Mouse (Mus musculus) forebrain, embryonic 11.5 days (tissue): Measurements from ENCODE around the gene Actl6b. TPM values are rescaled to one million over a fixed set of nuclear protein-coding genes. Genes with fewer than 3 reads are reported as not detected.

Experiments
- microRNA-seq: library from miRNA; unstranded; fragments of <30 nt; microRNA quantifications from one replicate; pipeline ENCODE4, GENCODE M21; 2016; ENCODE audit not compliant: insufficient number of aligned reads
- polyA plus RNA-seq: library from polyadenylated mRNA; unstranded; fragments of >200 nt; fragmentation: Nextera tagmentation; extraction: Ambion mirVana; gene quantifications from 2 replicates; pipeline ENCODE4 v1.2.1, GENCODE M21; 2014

Gene Actl6b
- polyA plus RNA-seq, 1 experiment from 2014 or later: 20.5 TPM

Small RNA genes within 50 kb of the gene (microRNA-seq; reads per million reads assigned to microRNA genes)
- 2.5 reads per million for gene Mir6418

Other genes starting within 250 kb of the Actl6b start
- 190 TPM in 2 replicates for gene Srrt, start 245.8 kb upstream of the Actl6b start, polyA plus RNA-seq
- gene Trip6, start 239.1 kb upstream of the Actl6b start, polyA plus RNA-seq: 50.1 and 56.7 TPM in 2 replicates
- gene Slc12a9, start 219.9 kb upstream of the Actl6b start, polyA plus RNA-seq: 9.9 and 10.5 TPM in 2 replicates
- 34.6 and 35.0 TPM in 2 replicates for gene Ephb4, start 203.4 kb upstream of the Actl6b start, polyA plus RNA-seq
- gene Zan, start 76.5 kb upstream of the Actl6b start, polyA plus RNA-seq: 0.11 and 0.15 TPM in 2 replicates
- 55.9 and 62.4 TPM in 2 replicates for gene Pop7, start 51.0 kb upstream of the Actl6b start, polyA plus RNA-seq
- gene Gigyf1, start 35.0 kb upstream of the Actl6b start, polyA plus RNA-seq: 14.0 and 14.9 TPM in 2 replicates
- 0.40 and 0.84 TPM in 2 replicates for gene Epo, start 20.3 kb upstream of the Actl6b start, polyA plus RNA-seq
- 410 and 508 TPM in 2 replicates for gene Gnb2, start 20.0 kb upstream of the Actl6b start, polyA plus RNA-seq
- gene Tfr2, start 16.3 kb downstream of the Actl6b start, polyA plus RNA-seq: 1.2 and 2.1 TPM in 2 replicates
- gene Mospd3, start 47.5 kb downstream of the Actl6b start, polyA plus RNA-seq: 20.3 and 22.8 TPM in 2 replicates
- gene Pcolce, start 60.3 kb downstream of the Actl6b start, polyA plus RNA-seq: 54.8 and 63.0 TPM in 2 replicates
- 0.12 and 0.17 TPM in 2 replicates for gene Fbxo24, start 75.5 kb downstream of the Actl6b start, polyA plus RNA-seq
- gene Lrch4, start 75.6 kb downstream of the Actl6b start, polyA plus RNA-seq: 29.8 and 38.0 TPM in 2 replicates
- gene Gm20605, start 75.7 kb downstream of the Actl6b start, polyA plus RNA-seq: 9.9 and 15.3 TPM in 2 replicates
- gene Sap25, start 87.8 kb downstream of the Actl6b start, polyA plus RNA-seq: 9.3 and 10.7 TPM in 2 replicates
- 0.25 TPM in 1 of 2 replicates, not detected in the other for gene Irs3, start 92.2 kb downstream of the Actl6b start, polyA plus RNA-seq
- 23.5 and 26.0 TPM in 2 replicates for gene Agfg2, start 131.2 kb downstream of the Actl6b start, polyA plus RNA-seq
- 3.8 and 4.4 TPM in 2 replicates for gene Nyap1, start 188.1 kb downstream of the Actl6b start, polyA plus RNA-seq
- gene Tsc22d4, start 192.2 kb downstream of the Actl6b start, polyA plus RNA-seq: 81.1 and 83.5 TPM in 2 replicates
- 72.8 and 77.9 TPM in 2 replicates for gene Ppp1r35, start 225.3 kb downstream of the Actl6b start, polyA plus RNA-seq
- 11.9 and 12.4 TPM in 2 replicates for gene Mepce, start 234.1 kb downstream of the Actl6b start, polyA plus RNA-seq
- 18.1 and 21.2 TPM in 2 replicates for gene Zcwpw1, start 234.3 kb downstream of the Actl6b start, polyA plus RNA-seq